Mouse (Mus musculus) left cerebral cortex, postnatal 25 days (tissue): ENCODE results near the gene Lsg1. TPM values are rescaled to one million over a fixed set of nuclear protein-coding genes. Genes with fewer than 3 reads are reported as not detected.

Source experiments
- total RNA-seq, 2 experiments: library from RNA; stranded (reverse); gene quantifications; 2 replicates each; pipeline ENCODE4 v1.2.3; 2021

Lsg1 gene
- total RNA-seq, 2 experiments from 2014 or later = 16.6 to 17.9 TPM

Other genes starting within 250 kb of the Lsg1 start
- gene Atp13a3, start 181.6 kb downstream of the Lsg1 start, total RNA-seq = 10 to 100 TPM; 57.4 to 70.1 TPM
- 10 to 100 TPM; 66.5 to 73.7 TPM for gene Tmem44, start 36.8 kb downstream of the Lsg1 start, total RNA-seq
- gene Fam43a, start 12.1 kb upstream of the Lsg1 start, total RNA-seq = 10 to 100 TPM; 11.8 to 14.2 TPM